Mouse (Mus musculus) liver, adult 2 months (tissue): ENCODE results near the gene Cdk9.

Experiments
- CTCF ChIP-seq: fragments of 200-500 bp; IDR thresholded peaks from 2 replicates; pipeline ENCODE4 v1.5.1; 2011; ENCODE audit warnings: low read depth, low read length, control low read depth
- POLR2A ChIP-seq: fragments of 200-500 bp; IDR thresholded peaks from 2 replicates; pipeline ENCODE4 v1.6.1; 2011; ENCODE audit warnings: low read length, control low read depth; ENCODE audit not compliant: insufficient read depth; ENCODE audit errors: extremely low read depth

DNA sequence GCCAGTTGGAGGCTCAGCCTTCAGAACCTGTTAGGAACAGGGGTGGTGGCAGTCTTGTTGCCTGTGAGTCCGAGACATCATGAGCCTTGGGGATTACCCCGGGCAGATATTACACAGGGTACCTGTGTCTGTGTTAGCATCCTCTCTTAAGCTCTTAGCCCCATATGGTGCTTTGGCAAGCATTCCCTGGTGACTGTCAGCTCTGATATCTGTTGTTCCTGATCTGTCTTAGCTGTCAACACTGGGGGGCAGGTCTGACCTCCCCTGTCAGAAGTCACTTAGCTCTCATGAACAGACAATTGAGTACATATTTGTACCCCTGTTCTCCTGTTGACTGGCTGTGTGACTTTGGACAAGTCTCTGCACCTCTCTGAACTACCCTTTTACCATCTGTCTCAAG lies 46.1 kb upstream of the Cdk9 start:
- no peak for TF ChIP-seq CTCF
- TF ChIP-seq POLR2A: no peak
